Mouse (Mus musculus): ENCODE data around the gene Fam20a. TPM values are rescaled to one million over a fixed set of nuclear protein-coding genes. Genes with fewer than 3 reads are reported as not detected.
A peak's percentile ranks its signal among the peaks of the same experiment; 100 is the strongest.

Gene Fam20a
- polyA plus RNA-seq, 1 experiment = 3.4 TPM

- peak overlapping the region; percentile 4; the same call in 1 of the 2 replicates for H3K27ac ChIP-seq (ENCODE audit: control insufficient read depth, insufficient read depth, low read depth, low read length, poor library complexity)
- no peak for TF ChIP-seq POLR2A (IDR thresholded peaks at IDR 0.05; ENCODE audit: borderline replicate concordance, control insufficient read depth, low read depth, low read length)
- no peak for TF ChIP-seq CTCF (IDR thresholded peaks at IDR 0.05; ENCODE audit: control insufficient read depth, insufficient read depth, low read length)
- no peaks in the 10 kb centered on the region for H3K4me1 ChIP-seq (ENCODE audit: control insufficient read depth, insufficient read depth, low read length)
- WGBS = 3% methylated on average over 40 of the region's 40 CpGs
- H3K4me3 ChIP-seq (replicated peaks; ENCODE audit: control insufficient read depth, low read depth, low read length) = no peak overlapping the region
Measured at GRCm38 (mm10) chr11:109721320-109721780, 729 bp downstream of the Fam20a start.

DNA sequence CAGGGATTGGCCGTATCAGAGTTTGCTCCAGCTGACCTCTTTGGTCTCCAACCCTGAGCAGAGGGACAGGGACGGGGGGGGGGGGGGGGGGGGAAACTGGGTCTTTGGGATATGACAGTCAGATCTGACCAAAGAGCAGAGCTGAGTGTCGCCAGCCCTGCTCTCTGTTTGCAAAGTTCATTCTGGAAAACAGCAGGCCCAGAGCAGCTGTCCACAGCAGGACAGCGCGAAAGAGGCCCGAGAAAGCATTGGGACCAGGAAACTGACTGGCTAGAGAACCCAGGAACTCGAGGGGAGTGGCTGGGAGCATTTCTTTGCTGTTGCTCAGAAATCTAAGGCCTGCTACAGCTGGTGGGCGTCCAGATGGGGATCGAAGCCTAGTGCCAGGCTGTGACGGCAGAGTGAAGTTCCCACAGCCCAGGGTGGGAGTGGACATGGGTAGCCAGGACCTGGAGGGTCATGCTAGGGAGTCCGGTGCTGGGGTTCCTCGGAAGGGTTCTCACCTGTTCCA is 1.2 kb downstream of the Fam20a start:
- H3K4me1 ChIP-seq (ENCODE audit: control insufficient read depth, insufficient read depth, low read length) = no peaks in the 10 kb centered on the region
- H3K27ac ChIP-seq (ENCODE audit: control insufficient read depth, insufficient read depth, low read depth, low read length, poor library complexity) = peak overlapping the region; percentile 4; the same call in 1 of the 2 replicates
- peak overlapping the region; percentile 12 for H3K4me3 ChIP-seq (replicated peaks; ENCODE audit: control insufficient read depth, low read depth, low read length)
- TF ChIP-seq CTCF (IDR thresholded peaks at IDR 0.05; ENCODE audit: control insufficient read depth, insufficient read depth, low read length) (no peak), POLR2A (IDR thresholded peaks at IDR 0.05; ENCODE audit: borderline replicate concordance, control insufficient read depth, low read depth, low read length) (no peak)
- 53% methylated on average over 12 of the region's 12 CpGs for WGBS

- Histone ChIP-seq H3K4me1 (ENCODE audit: control insufficient read depth, insufficient read depth, low read length) (no peaks in the 10 kb centered on the region), H3K4me3 (replicated peaks; ENCODE audit: control insufficient read depth, low read depth, low read length) (no peak overlapping the region), H3K27ac (ENCODE audit: control insufficient read depth, insufficient read depth, low read depth, low read length, poor library complexity) (no peak overlapping the region)
- WGBS = 84% methylated on average over 3 of the region's 3 CpGs
- TF ChIP-seq POLR2A (IDR thresholded peaks at IDR 0.05; ENCODE audit: borderline replicate concordance, control insufficient read depth, low read depth, low read length) (no peak), CTCF (IDR thresholded peaks at IDR 0.05; ENCODE audit: control insufficient read depth, insufficient read depth, low read length) (no peak)
Measured at GRCm38 (mm10) chr11:109719399-109719798, 2.7 kb downstream of the Fam20a start.

GRCm38 (mm10) chr11:109717966-109718895 is 3.8 kb downstream of the Fam20a start:
- no peak for TF ChIP-seq CTCF (IDR thresholded peaks at IDR 0.05; ENCODE audit: control insufficient read depth, insufficient read depth, low read length)
- TF ChIP-seq POLR2A (IDR thresholded peaks at IDR 0.05; ENCODE audit: borderline replicate concordance, control insufficient read depth, low read depth, low read length) = no peak
- Histone ChIP-seq H3K4me1 (ENCODE audit: control insufficient read depth, insufficient read depth, low read length) (no peaks in the 10 kb centered on the region), H3K27ac (ENCODE audit: control insufficient read depth, insufficient read depth, low read depth, low read length, poor library complexity) (no peak overlapping the region), H3K4me3 (replicated peaks; ENCODE audit: control insufficient read depth, low read depth, low read length) (no peak overlapping the region)
- 91% methylated on average over 15 of the region's 15 CpGs for WGBS

GRCm38 (mm10) chr11:109717448-109717847 is 4.6 kb downstream of the Fam20a start:
- TF ChIP-seq CTCF (IDR thresholded peaks at IDR 0.05; ENCODE audit: control insufficient read depth, insufficient read depth, low read length) (no peak), POLR2A (IDR thresholded peaks at IDR 0.05; ENCODE audit: borderline replicate concordance, control insufficient read depth, low read depth, low read length) (no peak)
- Histone ChIP-seq H3K4me3 (replicated peaks; ENCODE audit: control insufficient read depth, low read depth, low read length) (no peak overlapping the region), H3K27ac (ENCODE audit: control insufficient read depth, insufficient read depth, low read depth, low read length, poor library complexity) (no peak overlapping the region), H3K4me1 (ENCODE audit: control insufficient read depth, insufficient read depth, low read length) (no peaks in the 10 kb centered on the region)
- WGBS = 75% methylated on average over 5 of the region's 5 CpGs

- 80% methylated on average over 7 of the region's 7 CpGs for WGBS
- Histone ChIP-seq H3K4me1 (ENCODE audit: control insufficient read depth, insufficient read depth, low read length) (no peaks in the 10 kb centered on the region), H3K27ac (ENCODE audit: control insufficient read depth, insufficient read depth, low read depth, low read length, poor library complexity) (no peak overlapping the region), H3K4me3 (replicated peaks; ENCODE audit: control insufficient read depth, low read depth, low read length) (no peak overlapping the region)
- TF ChIP-seq POLR2A (IDR thresholded peaks at IDR 0.05; ENCODE audit: borderline replicate concordance, control insufficient read depth, low read depth, low read length) (no peak), CTCF (IDR thresholded peaks at IDR 0.05; ENCODE audit: control insufficient read depth, insufficient read depth, low read length) (no peak)
Measured at GRCm38 (mm10) chr11:109716981-109717380, 5.1 kb downstream of the Fam20a start.

GRCm38 (mm10) chr11:109715311-109715781 is 6.7 kb downstream of the Fam20a start:
- Histone ChIP-seq H3K4me1 (ENCODE audit: control insufficient read depth, insufficient read depth, low read length) (no peaks in the 10 kb centered on the region), H3K27ac (ENCODE audit: control insufficient read depth, insufficient read depth, low read depth, low read length, poor library complexity) (no peak overlapping the region)
- TF ChIP-seq CTCF (IDR thresholded peaks at IDR 0.05; ENCODE audit: control insufficient read depth, insufficient read depth, low read length) (no peak), POLR2A (IDR thresholded peaks at IDR 0.05; ENCODE audit: borderline replicate concordance, control insufficient read depth, low read depth, low read length) (no peak)

More at GRCm38 (mm10) chr11:109715311-109715781, 6.7 kb downstream of the Fam20a start:
- H3K4me3 ChIP-seq (replicated peaks; ENCODE audit: control insufficient read depth, low read depth, low read length) = no peak overlapping the region
- WGBS = 88% methylated on average over 12 of the region's 12 CpGs
